23 mouse cellular contexts compared by ENCODE assay signal in genomic region chr2:167270496-167270895, GRCm38 (mm10). TPM values are rescaled to one million over a fixed set of nuclear protein-coding genes. Genes with fewer than 3 reads are reported as not detected.
A peak's percentile ranks its signal among the peaks of the same experiment; 100 is the strongest.
DNase-seq lines count a peak whose midpoint lies in the region; ATAC-seq lines count a peak whose summit lies in the region.
"Had no signal": no experiment of that assay in that cellular context is flagged by ENCODE, and none has a peak within 500 bp of the region (broad histone marks: within the 10 kb centered on the region; RNA-seq: fewer than 3 reads in every experiment).

No protein-coding gene starts in this region.

- no peaks in the 10 kb centered on the region for H3K9me3 ChIP-seq in kidney, embryonic 16.5 days (ENCODE audit: low read length)
- H3K9me3 ChIP-seq: forebrain, embryonic 12.5 days; heart, embryonic 12.5 days; limb, embryonic 10.5 days; midbrain, embryonic 13.5 days had no signal

- no peak for ATAC-seq in kidney, embryonic 16.5 days (ENCODE audit: low FRiP score, low TSS enrichment)
- ATAC-seq: hindbrain, postnatal 0 days; midbrain, embryonic 13.5 days had no signal

- no peaks in the 10 kb centered on the region for H3K27me3 ChIP-seq in kidney, embryonic 16.5 days (ENCODE audit: insufficient read depth, low read length)
- H3K27me3 ChIP-seq: forebrain, embryonic 12.5 days; heart, embryonic 12.5 days; midbrain, embryonic 13.5 days had no signal

- H3K9ac ChIP-seq in kidney, embryonic 16.5 days (replicated peaks; ENCODE audit: low read length): no peak overlapping the region
- H3K9ac ChIP-seq: forebrain, embryonic 12.5 days; heart, embryonic 12.5 days; midbrain, embryonic 13.5 days had no signal

- no peak overlapping the region for H3K4me3 ChIP-seq in kidney, embryonic 16.5 days (ENCODE audit: low read length)
- H3K4me3 ChIP-seq: forebrain, embryonic 12.5 days; heart, embryonic 12.5 days; layer of hippocampus, adult 2 months; left cerebral cortex, adult 2 months; limb, embryonic 10.5 days; midbrain, embryonic 13.5 days; myocyte had no signal

- no peak overlapping the region for H3K27ac ChIP-seq in kidney, embryonic 16.5 days (ENCODE audit: low read length)
- H3K27ac ChIP-seq: forebrain, embryonic 12.5 days; hindbrain, postnatal 0 days; layer of hippocampus, adult 2 months; left cerebral cortex, adult 2 months; limb, embryonic 10.5 days; midbrain, embryonic 13.5 days had no signal

- H3K4me1 ChIP-seq in kidney, embryonic 16.5 days (ENCODE audit: insufficient read depth, low read length): no peaks in the 10 kb centered on the region
- H3K4me1 ChIP-seq: forebrain, embryonic 12.5 days; limb, embryonic 10.5 days; midbrain, embryonic 13.5 days had no signal

- peak; percentile 1 for DNase-seq in adrenal gland, postnatal 14 days
- no peak for DNase-seq in adrenal gland, adult 8-10 months
- peak; percentile 1 for DNase-seq in kidney, adult 11 months
- peak; percentile 5 to 18 for DNase-seq in right cerebral cortex, postnatal 10 days (ENCODE audit: low spot score in 2 of 2)
- DNase-seq in right cerebral cortex, postnatal 25 days: no peak
- DNase-seq in urinary bladder, postnatal 25 days (ENCODE audit: low spot score): peak; percentile 1
- DNase-seq in yolk sac, embryonic 10.5 days (ENCODE audit: low spot score): no peak
- DNase-seq: cerebellum, adult 11 months; right cerebral cortex, adult 18-20 months; thymus, postnatal 36 days had no signal

- H3K4me2 ChIP-seq in kidney, embryonic 16.5 days (replicated peaks; ENCODE audit: low read depth, low read length): no peak overlapping the region
- H3K4me2 ChIP-seq: forebrain, embryonic 12.5 days; heart, embryonic 12.5 days; liver, embryonic 11.5 days; midbrain, embryonic 13.5 days had no signal

- no peaks in the 10 kb centered on the region for H3K36me3 ChIP-seq in kidney, embryonic 16.5 days (ENCODE audit: insufficient read depth, low read length)
- H3K36me3 ChIP-seq: forebrain, embryonic 12.5 days; heart, embryonic 12.5 days; limb, embryonic 10.5 days; midbrain, embryonic 13.5 days had no signal

- WGBS in kidney, embryonic 16.5 days: 89% methylated on average over 3 of the region's 3 CpGs

RNA-seq across cellular contexts. Expression of gene Ptgis, which starts 30.1 kb away (rescaled TPM):
- total RNA-seq in adrenal gland, postnatal 14 days (2021): 17.1 and 20.4 TPM in 2 replicates
- 10 to 100 TPM; 26.8 to 54.4 (median 40.8) TPM for total RNA-seq in adrenal gland, adult 8-10 months (2022)
- 18.4 and 20.6 TPM in 2 replicates for polyA plus RNA-seq in kidney, embryonic 16.5 days (2015; fragmentation: Nextera tagmentation; extraction: Ambion mirVana)
- total RNA-seq: hematopoietic stem cell, adult 5-6 weeks; megakaryocyte progenitor cell, adult 5-6 weeks; neutrophil, adult 5-6 weeks had no signal

Comparison
In these comparisons a context has a peak if more than half of its experiments do, and no peak if none do; other contexts are left out.
1. DNase-seq: peak in adrenal gland, postnatal 14 days (single experiment), kidney, adult 11 months (single experiment), right cerebral cortex, postnatal 10 days (2 of 2) and urinary bladder, postnatal 25 days (single experiment); none in adrenal gland, adult 8-10 months (single experiment), right cerebral cortex, postnatal 25 days (single experiment) and yolk sac, embryonic 10.5 days (single experiment).